Mouse (Mus musculus): ENCODE results near the gene Igfbp5. TPM values are rescaled to one million over a fixed set of nuclear protein-coding genes. Genes with fewer than 3 reads are reported as not detected.
A peak's percentile ranks its signal among the peaks of the same experiment; 100 is the strongest.

Gene Igfbp5
- polyA plus RNA-seq, 1 experiment = 73.8 TPM

DNA sequence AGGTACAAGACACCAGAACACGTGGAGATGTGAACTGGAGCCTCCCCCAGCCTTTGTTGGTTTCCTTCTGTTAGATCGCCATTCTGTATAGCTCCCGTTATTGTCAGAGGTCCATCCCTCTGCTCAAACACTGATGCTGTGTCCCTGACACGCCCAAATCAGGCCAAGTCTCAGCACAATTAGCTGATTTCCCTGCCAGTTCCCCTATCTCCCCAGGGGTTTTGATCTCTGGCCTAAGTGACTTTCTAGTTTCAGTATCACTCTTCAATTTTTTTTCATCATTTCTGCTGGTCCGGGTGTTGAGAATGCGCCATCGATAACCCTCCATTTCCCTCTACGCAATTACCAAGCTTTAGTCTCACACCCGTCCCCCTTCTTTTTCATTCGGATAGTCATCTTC, 51.8 kb downstream of the Igfbp5 start:
- DNase-seq (ENCODE audit: low read depth) = no peak
- TF ChIP-seq POLR2A (IDR thresholded peaks at IDR 0.05; ENCODE audit: borderline replicate concordance, extremely low read depth, insufficient read depth, insufficient read length, poor library complexity, severe bottlenecking) (no peak), CTCF (IDR thresholded peaks at IDR 0.05; ENCODE audit: borderline replicate concordance, extremely low read depth, insufficient read depth, insufficient read length) (no peak)

DNA sequence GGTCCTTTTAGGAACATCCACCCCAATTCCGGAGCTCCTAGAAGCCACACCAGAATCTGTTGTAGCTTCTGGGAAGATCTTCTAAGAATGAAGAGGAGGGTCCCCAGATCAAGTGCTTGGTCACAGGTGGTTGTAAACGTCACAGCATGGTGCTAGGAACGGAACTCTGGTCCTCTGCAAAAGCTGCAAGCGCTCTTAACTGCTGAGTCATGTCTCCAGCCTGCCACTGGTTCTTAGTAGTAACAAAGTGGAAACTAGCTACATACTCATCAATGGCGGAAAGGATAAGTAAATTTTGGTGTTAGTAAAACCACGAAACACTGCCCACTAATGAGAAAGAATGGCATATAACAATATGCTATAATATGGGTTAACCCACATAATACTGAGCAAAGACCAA, 54.7 kb downstream of the Igfbp5 start:
- no peak for DNase-seq (ENCODE audit: low read depth)

GRCm38 (mm10) chr1:72815616-72816015, 59.1 kb downstream of the Igfbp5 start:
- DNase-seq (ENCODE audit: low read depth) = no peak
- TF ChIP-seq POLR2A (IDR thresholded peaks at IDR 0.05; ENCODE audit: borderline replicate concordance, extremely low read depth, insufficient read depth, insufficient read length, poor library complexity, severe bottlenecking) = no peak
- TF ChIP-seq CTCF (IDR thresholded peaks at IDR 0.05; ENCODE audit: borderline replicate concordance, extremely low read depth, insufficient read depth, insufficient read length) = no peak

More for the DNA sequence above, 54.7 kb downstream of the Igfbp5 start:
- no peak for TF ChIP-seq CTCF (IDR thresholded peaks at IDR 0.05; ENCODE audit: borderline replicate concordance, extremely low read depth, insufficient read depth, insufficient read length)
- no peak for TF ChIP-seq POLR2A (IDR thresholded peaks at IDR 0.05; ENCODE audit: borderline replicate concordance, extremely low read depth, insufficient read depth, insufficient read length, poor library complexity, severe bottlenecking)

DNA sequence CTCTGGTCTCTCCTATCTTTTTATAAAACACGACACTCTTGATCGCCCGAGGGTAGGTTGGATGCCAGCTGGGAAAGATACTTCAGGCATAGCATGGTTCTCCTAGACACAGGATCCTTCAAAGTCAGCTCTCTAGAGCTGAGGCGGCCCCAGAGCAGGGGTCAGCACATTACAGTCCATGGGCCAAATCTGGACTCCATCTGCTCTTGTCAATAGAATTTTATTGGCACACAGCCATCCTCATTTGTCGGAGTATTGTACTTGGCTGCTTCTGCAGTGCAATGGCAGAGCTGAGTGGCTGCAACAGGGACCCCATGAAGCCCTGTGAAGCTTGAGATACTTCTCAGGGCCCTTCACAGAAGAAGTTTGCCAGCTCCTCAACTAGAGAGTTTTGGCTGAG, 59.5 kb downstream of the Igfbp5 start:
- TF ChIP-seq CTCF (IDR thresholded peaks at IDR 0.05; ENCODE audit: borderline replicate concordance, extremely low read depth, insufficient read depth, insufficient read length) = no peak
- no peak for TF ChIP-seq POLR2A (IDR thresholded peaks at IDR 0.05; ENCODE audit: borderline replicate concordance, extremely low read depth, insufficient read depth, insufficient read length, poor library complexity, severe bottlenecking)
- DNase-seq (ENCODE audit: low read depth) = peak; percentile 61

- TF ChIP-seq CTCF (IDR thresholded peaks at IDR 0.05; ENCODE audit: borderline replicate concordance, extremely low read depth, insufficient read depth, insufficient read length) = no peak
- no peak for TF ChIP-seq POLR2A (IDR thresholded peaks at IDR 0.05; ENCODE audit: borderline replicate concordance, extremely low read depth, insufficient read depth, insufficient read length, poor library complexity, severe bottlenecking)
- DNase-seq (ENCODE audit: low read depth) = peak; percentile 55
Observed at GRCm38 (mm10) chr1:72813639-72814403, 60.9 kb downstream of the Igfbp5 start.

DNA sequence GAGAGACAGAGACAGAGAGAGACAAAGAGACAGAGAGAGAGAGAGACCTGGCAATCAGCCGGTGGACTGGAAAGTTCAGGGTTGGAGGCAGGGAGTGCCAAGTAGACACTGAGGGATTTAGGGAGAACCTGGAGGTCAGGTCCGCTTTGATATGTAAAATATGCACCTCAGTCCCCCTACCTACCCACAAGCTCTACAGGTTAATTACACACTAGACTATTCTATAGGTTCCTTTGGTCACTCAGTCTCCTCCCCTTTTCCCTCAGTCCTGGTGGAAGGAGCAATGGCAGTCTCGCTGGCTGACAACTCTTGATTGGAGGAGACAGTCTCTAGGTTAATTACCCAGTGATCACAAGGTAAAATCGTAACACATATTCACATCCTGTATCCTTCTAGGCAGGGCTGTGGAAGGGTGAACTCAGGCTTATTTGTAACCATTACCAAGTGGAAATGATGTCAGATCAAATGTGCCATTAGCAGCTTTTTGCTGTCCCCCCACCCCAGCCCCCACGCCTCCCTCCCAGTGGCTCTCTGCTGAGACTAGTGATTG, 61.5 kb downstream of the Igfbp5 start:
- no peak for DNase-seq (ENCODE audit: low read depth)
- TF ChIP-seq CTCF (IDR thresholded peaks at IDR 0.05; ENCODE audit: borderline replicate concordance, extremely low read depth, insufficient read depth, insufficient read length) (no peak), POLR2A (IDR thresholded peaks at IDR 0.05; ENCODE audit: borderline replicate concordance, extremely low read depth, insufficient read depth, insufficient read length, poor library complexity, severe bottlenecking) (no peak)

- TF ChIP-seq POLR2A (IDR thresholded peaks at IDR 0.05; ENCODE audit: borderline replicate concordance, extremely low read depth, insufficient read depth, insufficient read length, poor library complexity, severe bottlenecking) = no peak
- no peak for TF ChIP-seq CTCF (IDR thresholded peaks at IDR 0.05; ENCODE audit: borderline replicate concordance, extremely low read depth, insufficient read depth, insufficient read length)
- no peak for DNase-seq (ENCODE audit: low read depth)
Observed at GRCm38 (mm10) chr1:72811061-72811460, 63.6 kb downstream of the Igfbp5 start.

DNA sequence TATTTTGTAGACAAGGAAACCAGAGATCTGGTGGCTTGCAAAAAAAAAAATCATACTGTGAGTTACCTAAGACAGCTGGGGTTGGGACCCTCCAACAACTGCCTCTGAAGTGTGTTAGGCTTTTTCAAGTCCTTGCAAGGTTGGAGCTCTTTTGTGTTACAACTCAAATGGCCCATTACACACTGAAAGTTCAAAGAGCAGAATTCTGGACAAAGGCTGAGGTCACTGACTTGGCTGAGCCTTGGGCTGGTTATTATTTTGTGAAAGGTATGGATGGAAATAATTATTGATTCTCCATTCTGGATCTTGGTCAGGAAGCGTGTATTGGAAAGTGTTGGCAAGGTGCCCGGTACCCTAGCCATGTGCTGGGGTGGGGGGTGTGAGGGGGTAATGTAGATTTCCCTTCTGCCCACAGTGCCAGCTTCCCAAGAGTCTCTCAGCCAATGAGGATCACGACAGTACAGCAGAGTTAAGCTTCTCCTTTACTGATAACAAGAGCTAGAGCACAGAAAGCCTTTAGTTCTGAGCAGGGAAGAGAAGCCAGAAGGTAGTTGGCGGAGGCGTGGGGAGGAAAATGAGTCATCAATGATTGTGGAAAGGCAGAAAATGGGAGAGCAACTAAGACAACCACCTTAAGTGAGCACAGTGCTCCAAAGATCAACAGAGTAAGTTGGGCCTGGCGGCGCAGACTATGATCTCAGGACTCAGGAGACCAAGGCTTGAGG, 64.6 kb downstream of the Igfbp5 start:
- TF ChIP-seq POLR2A (IDR thresholded peaks at IDR 0.05; ENCODE audit: borderline replicate concordance, extremely low read depth, insufficient read depth, insufficient read length, poor library complexity, severe bottlenecking) (no peak), CTCF (IDR thresholded peaks at IDR 0.05; ENCODE audit: borderline replicate concordance, extremely low read depth, insufficient read depth, insufficient read length) (no peak)
- no peak for DNase-seq (ENCODE audit: low read depth)

DNA sequence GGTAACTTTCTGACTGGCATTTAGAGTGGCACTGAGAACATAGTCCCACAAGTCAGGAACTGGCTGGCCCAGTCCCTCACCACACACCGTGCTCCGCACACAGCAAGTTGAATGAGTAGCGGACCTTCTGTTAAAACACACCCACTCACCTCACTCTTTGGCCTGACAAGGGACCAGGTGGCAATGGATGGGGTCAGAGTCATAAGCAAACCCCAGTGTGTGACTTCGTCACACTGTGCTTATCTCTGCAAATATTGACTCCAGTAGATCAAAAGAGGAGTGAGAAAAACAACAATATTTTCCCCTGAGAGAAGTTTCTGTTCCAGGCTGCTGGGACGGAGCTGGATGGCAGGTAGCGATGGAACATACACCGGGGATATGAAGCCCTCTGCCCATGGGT, 65.4 kb downstream of the Igfbp5 start:
- no peak for TF ChIP-seq CTCF (IDR thresholded peaks at IDR 0.05; ENCODE audit: borderline replicate concordance, extremely low read depth, insufficient read depth, insufficient read length)
- no peak for TF ChIP-seq POLR2A (IDR thresholded peaks at IDR 0.05; ENCODE audit: borderline replicate concordance, extremely low read depth, insufficient read depth, insufficient read length, poor library complexity, severe bottlenecking)
- DNase-seq (ENCODE audit: low read depth) = no peak

Other genes starting within 250 kb of the Igfbp5 start
- gene Ankar, start 174.3 kb downstream of the Igfbp5 start, polyA plus RNA-seq (2012; rRNA removed) = 0.01 TPM in 1 of 2 replicates, not detected in the other
- gene Rpl37a, start 163.6 kb downstream of the Igfbp5 start, polyA plus RNA-seq (2012; rRNA removed) = 1,149 and 1,406 TPM in 2 replicates
- 328 and 384 TPM in 2 replicates for gene Igfbp2, start 50.4 kb downstream of the Igfbp5 start, polyA plus RNA-seq (2012; rRNA removed)
- not detected in 2 replicates for gene Tnp1, start 141.0 kb upstream of the Igfbp5 start, polyA plus RNA-seq (2012; rRNA removed)

Measured in brain, embryonic 14.5 days (tissue).